Mouse (Mus musculus) macrophage (primary cell): ENCODE measurements around the gene Catsperd. TPM values are rescaled to one million over a fixed set of nuclear protein-coding genes. Genes with fewer than 3 reads are reported as not detected.
A peak's percentile ranks its signal among the peaks of the same experiment; 100 is the strongest.

Source experiments
- H3K27ac ChIP-seq: fragments of 350-480 bp; formaldehyde crosslinking; 2 replicates; pipeline ENCODE4 v1.9.0; 2021
- H3K36me3 ChIP-seq: fragments of 350-480 bp; formaldehyde crosslinking; 2 replicates; pipeline ENCODE4 v1.9.0; 2021; ENCODE audit errors: inconsistent target
- H3K4me3 ChIP-seq: fragments of 350-480 bp; formaldehyde crosslinking; 2 replicates; pipeline ENCODE4 v1.9.0; 2021; ENCODE audit errors: inconsistent target
- H3K79me2 ChIP-seq: fragments of 350-480 bp; formaldehyde crosslinking; 2 replicates; pipeline ENCODE4 v1.9.0; 2021; ENCODE audit errors: inconsistent target
- WGBS: methylation state at CpG from one replicate; pipeline ENCODE4 v1.1.7; 2026; ENCODE audit warnings: inconsistent platforms; ENCODE audit not compliant: missing documents; 5-methylcytosine and 5-hydroxymethylcytosine counted together
- polyA plus RNA-seq: library from polyadenylated mRNA; stranded (reverse); fragments of 250-400 nt; gene quantifications from 3 replicates; pipeline ENCODE4 v1.2.4, GENCODE M21; 2018; ENCODE audit warnings: inconsistent platforms
- total RNA-seq, 78 experiments: library from RNA; depleted of rRNA; stranded (reverse); fragments of 250-400 nt; gene quantifications; 1 replicate in 9 of 78; 2 replicates in 24 of 78; 3 replicates in 43 of 78; 4 replicates in 2 of 78; pipeline ENCODE4 v1.2.4; 2018; ENCODE audit warnings: inconsistent platforms in 56 of 78

Catsperd gene
- 1 to 10 TPM in 2 of 26 experiments, under 1 TPM in 11, not detected in 13; 0.49 to 1.8 (median 0.62) TPM for total RNA-seq (2018; cell fraction: chromatin; rRNA removed)
- total RNA-seq (2018; cell fraction: cytosol; rRNA removed): under 1 TPM in 2 of 26 experiments, not detected in 24; 0.03 to 0.05 TPM
- total RNA-seq (2018; cell fraction: nucleus; rRNA removed): 1 to 10 TPM in 1 of 26 experiments, under 1 TPM in 12, not detected in 13; 0.32 to 1.2 (median 0.58) TPM
- polyA plus RNA-seq: not detected in 3 replicates

DNA sequence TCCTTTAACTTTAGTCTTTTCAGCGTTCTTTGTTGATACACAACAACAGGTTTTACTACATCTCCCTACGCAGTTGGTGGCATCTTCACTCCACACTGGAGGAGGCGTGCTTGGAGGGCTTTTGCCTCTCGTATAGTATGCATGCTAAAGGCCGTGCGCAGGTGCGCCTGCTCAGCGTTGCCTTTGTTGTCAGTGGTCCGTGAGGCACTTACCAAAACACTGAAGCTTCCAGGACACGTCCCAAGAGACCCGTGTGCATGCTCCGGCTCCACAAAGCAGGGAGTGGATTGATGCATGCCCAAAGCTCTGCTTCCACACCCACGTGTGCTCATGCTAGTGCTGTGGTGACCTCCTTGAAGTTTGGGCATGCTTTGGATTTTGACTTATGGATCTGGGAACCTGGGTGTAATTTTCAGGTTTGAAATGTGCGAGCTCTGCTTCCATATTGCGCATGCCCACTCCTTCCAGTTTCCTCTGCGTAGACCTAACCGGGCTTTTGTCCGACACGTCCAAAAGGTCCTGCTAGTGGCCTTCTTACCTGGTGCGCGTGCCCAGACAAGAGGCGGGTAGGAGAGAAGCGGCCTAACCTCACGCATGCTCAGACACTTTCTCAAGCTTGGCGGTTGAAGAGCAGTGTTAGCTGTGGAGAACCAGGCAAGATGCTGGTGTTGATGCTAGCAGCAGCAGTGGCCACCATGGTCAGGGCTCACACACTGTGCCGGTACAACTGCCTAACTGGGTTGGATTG, at the start of gene Catsperd:
Gene Catsperd, plus strand, starts transcription at position 614 of the 748 bp plus-strand sequence.
- Histone ChIP-seq H3K27ac (0 out of 2 replicates have a peak within 1 kb of the TSS, but pooled peaks have one; percentile 13), H3K36me3 (peaks cover under 1% of the 10 kb centered on the region; the same call in 1 of the 2 replicates), H3K4me3 (peak within 1 kb of the TSS; percentile 42), H3K79me2 (peaks cover 33% of the 10 kb centered on the region)
- WGBS: 24% methylated on average over 26 of the region's 26 CpGs

DNA sequence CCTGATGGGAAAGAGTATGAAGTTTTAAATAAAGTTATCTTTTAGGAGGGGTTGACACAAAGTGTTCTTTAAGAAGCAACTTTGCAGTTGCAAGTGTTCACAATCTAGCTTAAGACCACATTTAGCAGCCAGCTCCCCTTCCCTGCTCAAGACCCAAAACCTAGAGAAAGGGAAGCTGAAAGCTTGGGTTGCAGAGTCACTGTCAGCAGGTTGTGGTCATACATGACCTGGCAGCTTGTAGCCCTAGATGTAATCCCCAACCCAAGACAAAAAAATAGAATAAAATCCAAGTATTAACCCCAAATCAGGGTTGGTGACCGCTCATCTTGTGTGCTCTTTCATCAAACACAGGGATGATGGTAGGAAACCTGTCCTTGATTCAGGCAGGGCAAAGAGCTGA, 44.9 kb upstream of the Catsperd start:
- 64% methylated on average over 1 of the region's 1 CpGs for WGBS
- Histone ChIP-seq H3K27ac (peak overlapping the region; percentile 95), H3K36me3 (peaks cover 40% of the 10 kb centered on the region), H3K79me2 (peaks cover 88% of the 10 kb centered on the region), H3K4me3 (peak overlapping the region; percentile 97)

DNA sequence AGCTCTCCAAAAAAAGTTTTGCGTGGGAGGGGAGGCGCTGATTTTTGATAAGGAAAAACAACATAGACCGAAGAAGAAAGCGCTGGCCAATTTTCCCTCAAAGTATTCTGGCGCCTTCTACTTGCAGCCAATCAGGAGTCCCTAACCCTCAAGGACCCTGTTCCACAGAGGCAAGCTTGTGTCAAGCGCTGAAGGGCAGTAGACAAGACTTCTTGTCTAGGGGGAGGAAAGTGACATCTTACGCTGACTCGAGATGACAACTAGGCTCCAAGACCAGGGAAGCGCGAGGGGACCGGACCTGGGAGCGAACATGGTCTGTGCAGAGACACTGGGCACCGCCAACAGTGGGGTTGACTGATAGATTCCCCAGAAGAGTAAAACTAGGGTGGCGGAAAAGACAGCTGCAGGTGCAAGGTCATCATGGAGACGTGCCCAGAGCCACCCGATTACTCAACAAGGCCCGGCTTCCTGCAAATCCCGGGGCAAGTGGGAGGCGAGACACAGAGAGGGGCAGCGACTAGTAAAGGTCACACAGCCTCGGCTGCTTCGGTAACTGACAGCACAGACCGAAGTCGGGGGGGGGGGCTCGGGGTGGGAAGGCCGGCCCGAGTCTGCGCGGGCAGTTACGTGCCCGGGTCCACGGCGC, 44.2 kb upstream of the Catsperd start:
- peak overlapping the region; percentile 97 for H3K4me3 ChIP-seq
- H3K79me2 ChIP-seq: peaks cover 88% of the 10 kb centered on the region
- under 1% methylated on average over 32 of the region's 33 CpGs for WGBS
- H3K27ac ChIP-seq: peak overlapping the region; percentile 95
- peaks cover 39% of the 10 kb centered on the region for H3K36me3 ChIP-seq

DNA sequence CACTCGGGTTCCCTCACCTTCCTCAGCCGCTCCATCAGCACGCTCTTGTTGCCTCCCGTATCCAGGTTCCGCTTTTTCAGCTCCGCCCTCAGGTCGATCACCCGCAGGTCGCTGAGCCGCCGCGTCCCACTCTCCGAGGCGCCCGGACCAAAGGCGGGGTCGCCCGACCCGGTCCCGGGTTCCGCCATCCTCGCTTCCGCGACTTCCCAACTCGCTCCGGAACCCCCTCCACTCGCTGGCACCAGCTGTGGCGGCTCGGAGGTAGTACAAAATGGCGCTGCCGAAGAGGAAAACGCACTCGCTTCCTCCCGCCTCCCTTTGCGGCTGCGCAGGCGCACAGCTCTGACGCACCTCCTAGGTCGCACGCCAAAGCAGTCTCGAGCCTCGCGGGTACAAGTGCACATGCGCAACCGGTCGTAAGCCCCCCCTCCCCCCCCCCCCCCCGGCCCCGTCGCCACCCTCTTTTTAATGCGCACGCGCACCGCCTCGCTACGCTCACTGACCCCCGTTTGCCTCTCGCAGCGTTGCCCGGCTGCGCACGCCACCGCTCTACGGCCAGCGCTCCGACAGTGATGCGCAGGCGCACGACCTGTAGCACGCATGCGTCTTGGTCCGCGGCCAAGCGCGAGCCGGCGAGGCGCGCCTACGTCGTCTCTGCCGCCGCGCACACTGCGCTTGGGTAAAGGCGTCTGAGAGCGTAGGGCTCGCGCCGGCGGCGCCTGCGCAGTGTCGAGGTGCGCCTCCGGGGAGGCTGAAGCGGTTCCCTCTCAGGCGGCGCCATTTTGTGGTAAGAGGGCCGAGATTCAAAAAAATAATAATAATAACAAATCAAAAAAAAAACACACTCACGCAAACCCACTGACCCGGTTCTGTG, 43.4 kb upstream of the Catsperd start, which contains the start of the genes Safb2 and Safb:
Gene Safb2, minus strand, starts transcription at position 329 of the 874 bp plus-strand sequence.
Gene Safb, plus strand, starts transcription at position 569 of the 874 bp plus-strand sequence.
- H3K79me2 ChIP-seq: peaks cover 88% of the 10 kb centered on the region
- H3K36me3 ChIP-seq: peaks cover 40% of the 10 kb centered on the region
- H3K27ac ChIP-seq: peak within 1 kb of the TSS; percentile 95
- 1% methylated on average over 90 of the region's 101 CpGs for WGBS
- H3K4me3 ChIP-seq: peak within 1 kb of the TSS; percentile 97

DNA sequence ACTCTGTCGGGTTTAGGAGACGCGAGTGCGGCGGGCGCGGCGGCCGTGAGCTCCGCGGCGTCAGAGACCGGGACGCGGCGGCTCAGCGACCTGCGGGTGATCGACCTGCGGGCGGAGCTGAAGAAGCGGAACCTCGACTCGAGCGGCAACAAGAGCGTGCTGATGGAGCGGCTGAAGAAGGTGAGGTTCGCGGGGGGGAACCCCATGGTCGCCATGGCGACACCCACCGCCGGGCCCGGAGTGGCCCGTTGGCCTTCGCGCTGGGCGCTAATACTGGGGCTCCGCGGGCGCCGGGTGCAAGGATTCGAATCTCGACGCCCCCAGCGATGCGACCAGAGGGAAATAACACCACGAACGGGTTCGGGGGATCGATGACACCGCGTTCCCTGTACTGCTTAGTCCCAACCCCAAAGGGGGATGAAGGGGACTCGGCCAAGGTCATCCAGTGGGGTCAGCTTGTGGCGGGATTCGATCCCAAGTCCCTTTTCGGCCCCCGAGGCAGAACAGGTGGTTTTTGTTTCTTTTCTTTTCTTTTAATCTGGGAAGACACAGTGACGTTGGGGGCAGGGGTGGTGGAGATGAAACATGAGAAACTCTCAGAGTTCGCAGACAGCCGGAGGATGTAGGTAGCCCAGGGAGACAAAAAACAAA, 42.6 kb upstream of the Catsperd start:
- WGBS: under 1% methylated on average over 58 of the region's 61 CpGs
- Histone ChIP-seq H3K4me3 (peak overlapping the region; percentile 67), H3K36me3 (peaks cover 39% of the 10 kb centered on the region), H3K27ac (peak overlapping the region; percentile 41), H3K79me2 (peaks cover 88% of the 10 kb centered on the region)

DNA sequence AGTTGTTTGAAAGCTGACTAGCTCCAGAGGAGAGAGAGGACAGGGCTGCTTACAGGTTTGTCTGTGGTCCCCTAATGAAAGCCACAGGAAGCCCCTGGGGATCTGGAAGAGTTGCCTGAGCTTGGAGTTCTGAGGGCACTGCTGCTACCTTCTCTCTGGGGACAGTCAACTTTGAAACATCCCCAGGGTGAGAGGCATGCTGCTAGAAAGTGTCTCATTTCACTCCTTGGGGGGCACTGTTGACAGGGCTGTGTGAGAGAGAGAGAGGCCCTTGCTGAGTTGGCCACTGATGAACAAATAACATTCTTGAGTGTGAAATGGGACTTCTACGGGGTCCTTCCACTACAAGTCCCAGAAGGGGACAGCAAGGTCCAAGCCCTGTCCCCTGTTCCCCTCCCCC, 40.2 kb upstream of the Catsperd start:
- peaks cover 88% of the 10 kb centered on the region for H3K79me2 ChIP-seq
- peaks cover 38% of the 10 kb centered on the region for H3K36me3 ChIP-seq
- 100% methylated on average over 1 of the region's 1 CpGs for WGBS
- no peak overlapping the region for H3K27ac ChIP-seq
- no peak overlapping the region for H3K4me3 ChIP-seq

DNA sequence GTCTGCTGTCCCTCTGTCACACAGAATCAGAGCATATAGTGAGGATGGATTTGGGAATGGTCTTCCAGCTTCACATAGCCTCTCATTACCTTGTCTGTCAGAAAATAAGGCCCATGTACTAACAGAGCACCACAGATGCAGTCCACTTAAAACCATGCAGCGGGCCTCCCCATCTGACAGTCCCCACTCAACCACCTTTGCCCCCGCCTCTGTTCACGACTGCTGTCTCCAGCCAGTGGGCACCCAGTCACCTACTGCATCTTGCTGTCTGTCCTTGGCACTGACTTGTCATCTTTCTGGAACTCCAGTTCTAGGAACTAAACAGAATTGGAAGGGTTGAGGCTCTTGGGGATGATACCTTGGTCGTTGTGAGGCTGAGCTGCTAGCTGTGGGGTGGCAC, 39.0 kb upstream of the Catsperd start:
- H3K79me2 ChIP-seq: peaks cover 88% of the 10 kb centered on the region
- no peak overlapping the region for H3K4me3 ChIP-seq
- H3K36me3 ChIP-seq: peaks cover 47% of the 10 kb centered on the region
- no peak overlapping the region for H3K27ac ChIP-seq
- 95% methylated on average over 4 of the region's 4 CpGs for WGBS

DNA sequence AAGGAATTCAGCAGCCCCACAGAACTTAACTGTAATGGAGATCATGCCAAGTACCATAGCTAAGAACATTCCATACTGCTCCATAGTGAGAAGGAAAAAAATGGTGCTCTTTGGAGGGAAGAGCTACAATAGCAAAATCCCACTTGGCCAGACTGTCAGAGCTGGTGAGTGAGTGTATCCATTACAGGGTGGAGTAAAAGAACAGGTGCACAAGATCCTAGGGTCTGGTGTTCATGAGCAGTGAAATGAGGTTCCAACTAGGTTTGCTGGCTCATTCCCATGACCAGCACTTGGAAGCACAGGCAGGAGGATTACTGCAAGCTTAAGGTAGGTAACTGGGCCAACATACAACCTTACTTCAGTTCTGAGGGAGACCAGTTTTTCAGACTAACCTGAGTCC, 35.4 kb upstream of the Catsperd start:
- Histone ChIP-seq H3K36me3 (peaks cover 84% of the 10 kb centered on the region), H3K27ac (no peak overlapping the region), H3K79me2 (peaks cover 76% of the 10 kb centered on the region), H3K4me3 (no peak overlapping the region)

DNA sequence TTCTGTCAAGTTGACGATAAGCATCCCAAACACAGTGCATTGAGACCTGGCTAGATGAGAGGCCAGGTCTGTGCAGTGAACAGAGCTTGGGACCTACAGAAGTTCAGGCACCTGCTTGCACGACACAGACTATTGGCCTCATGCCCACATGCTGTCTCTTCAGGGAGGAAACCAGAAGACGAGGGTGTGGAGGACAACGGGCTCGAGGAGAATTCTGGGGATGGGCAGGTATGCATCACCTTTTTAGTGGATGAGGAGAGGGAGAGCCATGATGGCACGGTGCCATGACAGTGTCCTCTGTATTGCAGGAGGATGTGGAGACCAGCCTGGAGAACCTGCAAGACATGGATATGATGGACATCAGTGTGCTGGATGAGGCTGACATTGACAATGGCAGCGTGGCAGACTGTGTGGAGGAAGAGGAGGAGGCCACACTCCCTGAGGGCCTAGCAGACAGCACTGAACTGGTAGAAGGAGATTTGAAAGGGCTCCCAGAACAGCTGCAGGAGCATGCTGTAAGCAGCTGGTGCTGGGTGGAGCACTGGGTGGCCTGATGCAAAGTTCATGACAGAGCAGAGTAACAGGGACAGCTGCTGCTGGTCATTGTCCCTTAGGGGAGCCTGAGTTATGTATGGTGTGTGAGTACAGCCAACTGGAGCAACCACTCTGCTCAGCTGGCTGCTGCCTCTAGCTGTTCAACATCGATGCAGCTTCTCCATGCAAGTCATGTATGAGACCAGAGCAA, 34.2 kb upstream of the Catsperd start:
- Histone ChIP-seq H3K79me2 (peaks cover 64% of the 10 kb centered on the region), H3K27ac (no peak overlapping the region), H3K4me3 (no peak overlapping the region), H3K36me3 (peaks cover 86% of the 10 kb centered on the region)
- WGBS: 93% methylated on average over 8 of the region's 8 CpGs

DNA sequence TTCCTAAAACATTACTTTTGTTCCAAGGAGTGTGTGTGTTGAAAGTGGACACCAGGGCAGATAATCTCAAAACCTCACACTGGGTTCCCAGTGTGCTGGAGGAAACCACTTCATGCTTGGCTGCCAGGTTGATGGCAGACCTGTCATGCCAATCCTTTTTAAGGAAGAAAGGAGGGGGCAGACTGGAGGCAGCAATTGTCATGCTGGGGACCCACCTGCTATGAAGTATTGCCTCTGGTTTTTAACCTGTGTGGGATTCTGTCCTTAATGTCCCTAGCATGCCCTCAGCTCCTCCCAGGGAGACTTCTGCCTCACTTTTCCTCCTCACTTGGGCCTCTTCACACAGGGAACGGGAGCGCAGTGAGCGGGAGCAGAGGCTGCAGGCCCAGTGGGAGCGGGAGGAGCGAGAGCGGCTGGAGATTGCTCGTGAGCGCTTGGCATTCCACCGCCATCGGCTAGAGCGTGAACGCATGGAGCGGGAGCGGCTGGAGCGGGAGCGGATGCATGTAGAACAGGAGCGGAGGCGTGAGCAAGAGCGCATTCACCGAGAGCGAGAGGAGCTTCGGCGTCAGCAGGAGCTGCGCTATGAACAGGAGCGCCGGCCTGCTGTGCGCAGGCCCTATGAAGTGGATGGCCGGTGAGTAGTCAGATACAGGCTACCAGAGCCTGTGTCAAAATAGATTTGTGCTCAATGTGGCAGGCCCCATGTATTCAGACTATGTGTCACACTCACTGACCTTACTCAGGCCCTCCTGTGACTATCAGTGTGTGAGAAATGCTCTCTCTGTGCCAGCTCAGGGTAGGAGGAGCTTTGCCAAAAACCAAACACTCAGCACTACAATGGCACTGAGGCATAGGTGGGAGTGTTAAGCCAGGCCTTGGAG, 24.5 kb upstream of the Catsperd start:
- 97% methylated on average over 21 of the region's 28 CpGs for WGBS

DNA sequence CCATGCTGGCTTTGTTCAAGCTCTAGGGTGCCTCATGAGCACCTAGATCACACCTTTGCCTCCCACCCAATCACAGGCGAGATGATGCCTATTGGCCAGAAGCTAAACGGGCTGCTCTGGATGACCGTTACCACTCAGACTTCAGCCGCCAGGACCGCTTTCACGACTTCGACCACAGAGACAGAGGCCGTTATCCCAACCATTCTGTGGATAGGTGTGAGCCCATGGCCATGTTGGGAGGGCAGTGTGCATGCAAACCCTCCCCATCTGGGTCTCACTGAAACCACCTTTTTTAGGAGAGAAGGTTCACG, 23.9 kb upstream of the Catsperd start:
- WGBS: 95% methylated on average over 9 of the region's 9 CpGs
- peaks cover 72% of the 10 kb centered on the region for H3K36me3 ChIP-seq
- H3K4me3 ChIP-seq: no peak overlapping the region
- H3K27ac ChIP-seq: no peak overlapping the region
- H3K79me2 ChIP-seq: peaks cover 11% of the 10 kb centered on the region; the same call in 1 of the 2 replicates

More for the DNA sequence above, 24.5 kb upstream of the Catsperd start:
- Histone ChIP-seq H3K79me2 (peaks cover 5% of the 10 kb centered on the region; the same call in 1 of the 2 replicates), H3K27ac (no peak overlapping the region), H3K4me3 (no peak overlapping the region), H3K36me3 (peaks cover 72% of the 10 kb centered on the region)

DNA sequence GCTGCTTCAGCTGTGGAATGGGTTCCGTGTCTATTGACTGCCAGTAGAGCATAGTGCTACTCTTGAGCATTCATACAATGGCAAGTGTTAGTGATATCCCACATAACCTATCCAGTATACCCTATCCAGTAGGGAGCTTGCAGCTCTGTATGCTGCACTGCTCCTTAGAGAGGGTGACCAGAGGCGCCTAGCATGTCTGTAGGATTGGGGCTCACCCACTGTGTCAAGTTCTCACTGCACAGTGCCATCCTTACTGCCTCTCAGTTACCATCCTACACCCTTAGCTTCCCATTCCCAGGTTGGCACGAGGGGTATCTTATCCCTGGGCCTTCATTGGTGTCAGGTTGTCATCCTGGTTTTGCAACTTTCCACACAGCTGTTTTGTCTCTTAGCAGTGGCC, 23.5 kb upstream of the Catsperd start:
- H3K79me2 ChIP-seq: peaks cover 13% of the 10 kb centered on the region; the same call in 1 of the 2 replicates
- peaks cover 70% of the 10 kb centered on the region for H3K36me3 ChIP-seq
- WGBS: 93% methylated on average over 3 of the region's 3 CpGs
- no peak overlapping the region for H3K4me3 ChIP-seq
- no peak overlapping the region for H3K27ac ChIP-seq
